14 mouse cellular contexts compared by ENCODE assay signal in genomic region chr7:96889061-96890034, GRCm38 (mm10).
DNase-seq lines count a peak whose midpoint lies in the region; ATAC-seq lines count a peak whose summit lies in the region.
"Had no signal": no experiment of that assay in that cellular context is flagged by ENCODE, and none has a peak within 500 bp of the region (broad histone marks: within the 10 kb centered on the region; RNA-seq: fewer than 3 reads in every experiment).

No protein-coding gene starts in this region.

- 95% methylated on average over 18 of the region's 18 CpGs for WGBS in midbrain, embryonic 10.5 days
- 85% methylated on average over 18 of the region's 18 CpGs for WGBS in midbrain, embryonic 16.5 days
- 82% methylated on average over 18 of the region's 18 CpGs for WGBS in forebrain, embryonic 15.5 days
- WGBS in neural tube, embryonic 15.5 days = 82% methylated on average over 18 of the region's 18 CpGs

- H3K9ac ChIP-seq in midbrain, embryonic 16.5 days (ENCODE audit: low read depth, low read length) = no peak overlapping the region
- no peak overlapping the region for H3K9ac ChIP-seq in forebrain, embryonic 15.5 days (replicated peaks)
- H3K9ac ChIP-seq in neural tube, embryonic 15.5 days (replicated peaks) = no peak overlapping the region
- H3K9ac ChIP-seq: hindbrain, embryonic 15.5 days had no signal

- H3K27me3 ChIP-seq in midbrain, embryonic 10.5 days (ENCODE audit: low read depth, poor library complexity, severe bottlenecking) = no peaks in the 10 kb centered on the region
- H3K27me3 ChIP-seq in midbrain, embryonic 16.5 days (ENCODE audit: control insufficient read depth, insufficient read depth, low read depth, low read length) = no peaks in the 10 kb centered on the region
- H3K27me3 ChIP-seq in forebrain, embryonic 15.5 days = no peaks in the 10 kb centered on the region
- H3K27me3 ChIP-seq in neural tube, embryonic 15.5 days (replicated peaks) = no peaks in the 10 kb centered on the region
- H3K27me3 ChIP-seq: hindbrain, embryonic 15.5 days; Patski had no signal

- no peak for ATAC-seq in midbrain, embryonic 16.5 days
- ATAC-seq in forebrain, embryonic 15.5 days (replicated peaks) = no peak
- no peak for ATAC-seq in neural tube, embryonic 15.5 days (ENCODE audit: low FRiP score)
- no peak for ATAC-seq in monocyte, adult 5-6 weeks (replicated peaks; ENCODE audit: insufficient number of reproducible peaks, low FRiP score, low TSS enrichment, poor library complexity, severe bottlenecking)
- ATAC-seq: CD4-positive, CD25-positive, alpha-beta regulatory T cell, adult 4 months; Patski had no signal

- DNase-seq in midbrain, embryonic 10.5 days (ENCODE audit: low spot score) = no peak
- DNase-seq in kidney, postnatal 10 days = peak; percentile 40
- DNase-seq in right cerebral cortex, postnatal 10 days (ENCODE audit: low spot score in 2 of 2) = no peak
- DNase-seq: cerebellum, adult 2 months; heart, adult 18-20 months; spleen, adult 18-20 months; thymus, adult 18-20 months had no signal

- H3K36me3 ChIP-seq in midbrain, embryonic 10.5 days = peaks cover 84% of the 10 kb centered on the region
- peaks cover 8% of the 10 kb centered on the region for H3K36me3 ChIP-seq in midbrain, embryonic 16.5 days (ENCODE audit: control insufficient read depth, insufficient read depth, low read length)
- peaks cover 12% of the 10 kb centered on the region for H3K36me3 ChIP-seq in forebrain, embryonic 15.5 days
- H3K36me3 ChIP-seq in neural tube, embryonic 15.5 days = peaks cover 15% of the 10 kb centered on the region

- peak overlapping the region; percentile 42 for H3K27ac ChIP-seq in midbrain, embryonic 10.5 days (replicated peaks)
- no peak overlapping the region for H3K27ac ChIP-seq in midbrain, embryonic 16.5 days (ENCODE audit: low read length)
- H3K27ac ChIP-seq in forebrain, embryonic 15.5 days (replicated peaks) = peak overlapping the region; percentile 24
- 0 out of 2 replicates have a peak overlapping the region, but pooled peaks have one; percentile 69 for H3K27ac ChIP-seq in neural tube, embryonic 15.5 days (replicated peaks)

- peaks cover 11% of the 10 kb centered on the region for H3K4me1 ChIP-seq in midbrain, embryonic 10.5 days
- peaks cover 9% of the 10 kb centered on the region; the same call in 1 of the 2 replicates for H3K4me1 ChIP-seq in midbrain, embryonic 16.5 days (ENCODE audit: control insufficient read depth, insufficient read depth, low read length)
- peaks cover 24% of the 10 kb centered on the region for H3K4me1 ChIP-seq in forebrain, embryonic 15.5 days
- H3K4me1 ChIP-seq in neural tube, embryonic 15.5 days = peaks cover 23% of the 10 kb centered on the region

- H3K4me2 ChIP-seq in midbrain, embryonic 16.5 days (ENCODE audit: low read length) = no peak overlapping the region
- H3K4me2 ChIP-seq in forebrain, embryonic 15.5 days (replicated peaks) = no peak overlapping the region
- no peak overlapping the region for H3K4me2 ChIP-seq in neural tube, embryonic 15.5 days
- H3K4me2 ChIP-seq: hindbrain, embryonic 15.5 days had no signal

- no peaks in the 10 kb centered on the region for H3K9me3 ChIP-seq in midbrain, embryonic 10.5 days (replicated peaks)
- H3K9me3 ChIP-seq in midbrain, embryonic 16.5 days (replicated peaks; ENCODE audit: control insufficient read depth, low read length, poor library complexity, severe bottlenecking) = no peaks in the 10 kb centered on the region
- H3K9me3 ChIP-seq in forebrain, embryonic 15.5 days = no peaks in the 10 kb centered on the region
- no peaks in the 10 kb centered on the region for H3K9me3 ChIP-seq in neural tube, embryonic 15.5 days (replicated peaks)
- H3K9me3 ChIP-seq: hindbrain, embryonic 15.5 days had no signal

- H3K4me3 ChIP-seq in midbrain, embryonic 10.5 days = no peak overlapping the region
- no peak overlapping the region for H3K4me3 ChIP-seq in midbrain, embryonic 16.5 days (ENCODE audit: low read depth, low read length)
- no peak overlapping the region for H3K4me3 ChIP-seq in forebrain, embryonic 15.5 days
- H3K4me3 ChIP-seq in neural tube, embryonic 15.5 days (replicated peaks) = no peak overlapping the region
- H3K4me3 ChIP-seq: hindbrain, embryonic 15.5 days had no signal
